Mouse (Mus musculus) stomach, postnatal 0 days (tissue): Measurements from ENCODE around the gene Ccdc142.

Experiments
- CTCF ChIP-seq: IDR thresholded peaks from 2 replicates; pipeline ENCODE4 v1.5.1; 2016; ENCODE audit warnings: antibody characterized with exemption, low read depth, mild to moderate bottlenecking, moderate library complexity
- EP300 ChIP-seq: optimal IDR thresholded peaks from 2 replicates; pipeline ENCODE3; 2016; ENCODE audit warnings: antibody characterized with exemption

GRCm38 (mm10) chr6:83118369-83118768 lies 17.0 kb downstream of the Ccdc142 start:
- TF ChIP-seq CTCF (no peak), EP300 (no peak)
